ENCODE assay signal across 8 mouse cellular contexts in the genomic region with DNA sequence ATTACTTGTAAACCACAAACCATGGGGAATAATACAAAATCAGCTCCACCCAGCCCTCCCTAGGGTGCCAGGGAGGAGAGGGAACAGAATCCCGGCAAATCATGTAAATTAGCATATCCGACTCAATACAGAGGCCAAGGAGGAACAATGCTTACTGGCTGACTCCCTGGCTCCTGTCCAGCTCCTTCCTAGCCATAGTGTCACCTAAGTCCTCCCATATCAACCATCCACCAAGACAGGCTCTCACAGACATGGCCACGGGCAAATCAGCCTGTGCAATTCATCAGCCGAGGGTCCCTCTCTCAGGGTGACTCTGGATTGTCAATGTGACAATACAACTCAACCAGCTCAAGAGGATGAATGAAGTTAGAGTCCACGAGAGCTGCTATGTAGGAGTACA. TPM values are rescaled to one million over a fixed set of nuclear protein-coding genes. Genes with fewer than 3 reads are reported as not detected.
A peak's percentile ranks its signal among the peaks of the same experiment; 100 is the strongest.
DNase-seq lines count a peak whose midpoint lies in the region; ATAC-seq lines count a peak whose summit lies in the region.

No protein-coding gene starts in this region.

- H3K9ac ChIP-seq in hindbrain, embryonic 15.5 days, result peak overlapping the region; percentile 79; the same call in 1 of the 2 replicates

- H3K4me2 ChIP-seq in hindbrain, embryonic 15.5 days, result peak overlapping the region; percentile 96

- 0 out of 2 replicates have a peak, but pooled peaks cover 3% of the 10 kb centered on the region for H3K27me3 ChIP-seq in hindbrain, embryonic 15.5 days

- peak; percentile 19 for DNase-seq in kidney, adult 18-20 months
- DNase-seq in kidney, postnatal 14 days, result no peak
- peak; percentile 35 for DNase-seq in cerebellum, postnatal 10 days
- DNase-seq in lung, postnatal 36 days, result peak; percentile 7
- no peak for DNase-seq in frontal cortex, postnatal 25 days (ENCODE audit: low spot score in 2 of 2)
- no peak for DNase-seq in left cerebral cortex, adult 18-20 months (ENCODE audit: low spot score in 2 of 2)
- no peak for DNase-seq in thymus, postnatal 10 days (ENCODE audit: low spot score in 2 of 2)

- WGBS in hindbrain, embryonic 15.5 days, result 17% methylated on average over 5 of the region's 5 CpGs

- peaks cover 21% of the 10 kb centered on the region for H3K4me1 ChIP-seq in hindbrain, embryonic 15.5 days (replicated peaks)

- H3K9me3 ChIP-seq in hindbrain, embryonic 15.5 days, result no peaks in the 10 kb centered on the region

- peak overlapping the region; percentile 75; the same call in 1 of the 2 replicates for H3K4me3 ChIP-seq in hindbrain, embryonic 15.5 days

- no peak overlapping the region for H3K27ac ChIP-seq in hindbrain, embryonic 15.5 days (replicated peaks)

- ATAC-seq in hindbrain, embryonic 15.5 days (ENCODE audit: low FRiP score, low read depth), result no peak

- 0 out of 2 replicates have a peak, but pooled peaks cover 8% of the 10 kb centered on the region for H3K36me3 ChIP-seq in hindbrain, embryonic 15.5 days

RNA-seq across cellular contexts. Expression of a gene that starts 1.4 kb away (rescaled TPM):
- 131 and 132 TPM in 2 replicates for polyA plus RNA-seq in hindbrain, embryonic 15.5 days (2015; fragmentation: Nextera tagmentation; extraction: Ambion mirVana)
- total RNA-seq in left cerebral cortex, adult 18-20 months (2021), result 100 to 1,000 TPM; 150 to 168 TPM

RNA-seq across cellular contexts. Expression of a gene that starts 4.9 kb away (rescaled TPM):
- 0.38 and 0.46 TPM in 2 replicates for polyA plus RNA-seq in hindbrain, embryonic 15.5 days (2015; fragmentation: Nextera tagmentation; extraction: Ambion mirVana)
- 1 to 10 TPM in 1 of 2 experiments, under 1 TPM in 1; 0.98 to 1.1 TPM for total RNA-seq in left cerebral cortex, adult 18-20 months (2021)

RNA-seq across cellular contexts. Expression of a gene that starts 44.5 kb away (rescaled TPM):
- polyA plus RNA-seq in hindbrain, embryonic 15.5 days (2015; fragmentation: Nextera tagmentation; extraction: Ambion mirVana), result 35.0 and 35.4 TPM in 2 replicates
- total RNA-seq in left cerebral cortex, adult 18-20 months (2021), result 10 to 100 TPM; 49.3 to 60.6 TPM

Comparison
In these comparisons a context has a peak if more than half of its experiments do, and no peak if none do; other contexts are left out.
1. DNase-seq: peak in kidney, adult 18-20 months (single experiment), cerebellum, postnatal 10 days (2 of 2) and lung, postnatal 36 days (single experiment); none in kidney, postnatal 14 days (single experiment), frontal cortex, postnatal 25 days (0 of 2), left cerebral cortex, adult 18-20 months (0 of 2) and thymus, postnatal 10 days (0 of 2).